Mouse (Mus musculus): ENCODE measurements around the gene Ss18l1. TPM values are rescaled to one million over a fixed set of nuclear protein-coding genes. Genes with fewer than 3 reads are reported as not detected.

The Ss18l1 gene
- polyA plus RNA-seq, 1 experiment, result 30.9 TPM

DNA sequence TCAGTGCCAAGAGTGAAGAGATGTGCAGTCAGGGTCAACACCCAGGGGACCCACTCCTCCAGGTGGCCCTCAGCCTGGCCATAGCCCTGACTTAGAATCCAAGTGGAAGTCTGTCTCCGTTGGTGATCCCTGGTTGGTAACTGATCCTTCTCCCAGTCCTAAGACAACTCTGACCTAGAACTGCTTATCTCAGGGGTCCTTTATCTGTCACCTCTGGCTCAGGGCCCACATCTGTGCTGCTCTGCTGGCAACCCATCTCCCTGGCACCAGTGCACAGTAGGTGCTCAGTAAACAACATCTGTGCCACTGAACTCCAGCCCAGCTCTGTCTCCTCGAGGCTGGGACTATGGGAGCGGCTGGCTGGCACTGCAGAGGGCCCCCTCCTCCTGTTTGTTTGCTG lies 55.3 kb downstream of the Ss18l1 start:
- no peak for TF ChIP-seq POLR2A (IDR thresholded peaks at IDR 0.05; ENCODE audit: extremely low read depth, insufficient read depth, low read length)
- no peak for TF ChIP-seq CTCF (IDR thresholded peaks at IDR 0.05; ENCODE audit: extremely low read depth, insufficient read depth, low read length)

DNA sequence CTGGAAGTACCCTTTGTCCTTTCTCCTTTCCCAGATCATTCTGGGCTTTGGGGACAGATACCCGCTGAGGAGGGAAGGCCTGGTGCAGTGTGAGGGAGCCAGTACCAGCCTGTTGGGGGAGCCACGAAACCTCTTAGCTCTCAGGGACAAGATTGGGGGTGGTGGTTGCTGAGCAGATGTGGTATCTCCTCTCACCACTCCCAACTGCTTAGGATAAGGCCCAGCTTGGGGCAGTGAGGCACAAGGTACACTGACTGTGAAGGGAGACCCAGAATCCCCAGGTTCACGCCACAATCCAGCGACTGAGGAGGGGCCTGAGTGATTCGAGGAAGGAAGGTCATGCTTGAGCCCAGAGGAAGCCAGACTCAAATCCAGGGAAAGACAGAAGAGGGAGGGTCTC lies 55.9 kb downstream of the Ss18l1 start:
- H3K27ac ChIP-seq (ENCODE audit: insufficient read depth, low read length), result no peak overlapping the region
- no peak overlapping the region for H3K4me3 ChIP-seq (ENCODE audit: insufficient read depth, low read length)
- TF ChIP-seq POLR2A (IDR thresholded peaks at IDR 0.05; ENCODE audit: extremely low read depth, insufficient read depth, low read length), result no peak
- peak; percentile 42 for TF ChIP-seq CTCF (IDR thresholded peaks at IDR 0.05; ENCODE audit: extremely low read depth, insufficient read depth, low read length)
- 0 out of 2 replicates have a peak, but pooled peaks cover 2% of the 10 kb centered on the region for H3K4me1 ChIP-seq (ENCODE audit: control insufficient read depth, insufficient read depth, low read length)

More for the DNA sequence above, 55.3 kb downstream of the Ss18l1 start:
- Histone ChIP-seq H3K27ac (ENCODE audit: insufficient read depth, low read length) (no peak overlapping the region), H3K4me1 (ENCODE audit: control insufficient read depth, insufficient read depth, low read length) (0 out of 2 replicates have a peak, but pooled peaks cover 2% of the 10 kb centered on the region), H3K4me3 (ENCODE audit: insufficient read depth, low read length) (no peak overlapping the region)

DNA sequence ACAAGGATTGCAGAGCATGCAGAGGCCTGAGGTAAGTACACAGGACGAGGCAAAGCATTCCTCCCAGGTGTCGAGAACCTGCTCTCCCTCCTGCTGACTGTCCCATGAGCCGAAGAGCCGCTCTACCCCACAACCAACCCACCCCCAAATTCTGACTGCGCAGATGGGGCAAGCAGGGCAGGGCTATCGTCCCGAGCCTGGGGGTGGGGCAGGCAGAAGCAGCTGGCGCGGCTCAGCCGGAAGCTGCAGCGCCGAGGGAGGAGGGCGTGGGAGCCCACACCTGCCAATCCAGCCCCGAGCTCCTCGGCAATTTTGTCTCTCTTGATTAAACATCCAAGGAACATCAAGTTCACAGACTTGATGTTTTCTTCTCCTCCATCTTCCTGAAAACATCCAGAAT lies 57.2 kb downstream of the Ss18l1 start:
- Histone ChIP-seq H3K27ac (ENCODE audit: insufficient read depth, low read length) (no peak overlapping the region), H3K4me1 (ENCODE audit: control insufficient read depth, insufficient read depth, low read length) (0 out of 2 replicates have a peak, but pooled peaks cover 2% of the 10 kb centered on the region), H3K4me3 (ENCODE audit: insufficient read depth, low read length) (no peak overlapping the region)
- TF ChIP-seq POLR2A (IDR thresholded peaks at IDR 0.05; ENCODE audit: extremely low read depth, insufficient read depth, low read length) (no peak), CTCF (IDR thresholded peaks at IDR 0.05; ENCODE audit: extremely low read depth, insufficient read depth, low read length) (no peak)

DNA sequence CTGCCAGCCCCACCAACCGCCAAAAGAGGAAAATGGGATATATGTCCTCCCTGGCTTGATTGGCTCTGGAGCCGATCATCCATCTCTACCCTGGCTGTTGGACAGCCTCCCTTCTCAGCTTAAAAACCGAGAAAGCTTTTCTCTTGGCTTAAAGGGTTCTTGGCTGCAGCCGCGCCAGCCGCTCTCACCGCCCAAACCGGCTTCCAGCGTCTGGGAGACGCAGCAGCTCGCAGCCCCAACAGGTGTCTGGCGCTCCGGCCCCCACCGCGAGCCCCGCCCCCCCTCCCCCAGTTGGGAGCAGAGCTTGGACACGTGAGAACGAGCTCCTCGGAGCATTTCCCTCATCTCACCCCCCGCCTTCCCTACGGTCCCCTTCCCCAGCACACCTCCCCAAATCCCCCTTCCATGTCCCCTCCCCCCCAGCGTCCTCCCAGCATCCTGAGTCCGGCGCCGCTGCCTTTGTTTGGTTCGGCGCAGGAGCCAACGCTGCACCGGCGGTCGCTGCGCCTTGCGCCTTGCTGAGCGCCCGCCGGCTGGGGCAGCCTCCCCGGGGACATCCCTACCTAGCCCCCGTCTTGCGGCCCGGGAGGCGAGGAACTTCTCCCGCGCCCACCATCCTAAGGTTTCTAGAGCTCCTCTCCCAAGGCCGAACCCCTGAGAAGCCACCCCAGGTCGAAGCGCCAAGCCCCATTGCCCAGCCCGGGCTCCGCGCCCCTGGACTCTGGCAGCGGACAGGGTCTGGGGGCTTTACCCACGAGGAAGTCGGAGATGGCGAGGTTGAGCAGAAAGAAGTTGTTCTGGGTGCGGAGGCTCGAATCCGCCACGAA lies 61.1 kb downstream of the Ss18l1 start:
- H3K4me1 ChIP-seq (ENCODE audit: control insufficient read depth, insufficient read depth, low read length), result 0 out of 2 replicates have a peak, but pooled peaks cover 2% of the 10 kb centered on the region
- no peak for TF ChIP-seq POLR2A (IDR thresholded peaks at IDR 0.05; ENCODE audit: extremely low read depth, insufficient read depth, low read length)
- H3K27ac ChIP-seq (ENCODE audit: insufficient read depth, low read length), result peak overlapping the region; percentile 44
- H3K4me3 ChIP-seq (ENCODE audit: insufficient read depth, low read length), result peak overlapping the region; percentile 74

DNA sequence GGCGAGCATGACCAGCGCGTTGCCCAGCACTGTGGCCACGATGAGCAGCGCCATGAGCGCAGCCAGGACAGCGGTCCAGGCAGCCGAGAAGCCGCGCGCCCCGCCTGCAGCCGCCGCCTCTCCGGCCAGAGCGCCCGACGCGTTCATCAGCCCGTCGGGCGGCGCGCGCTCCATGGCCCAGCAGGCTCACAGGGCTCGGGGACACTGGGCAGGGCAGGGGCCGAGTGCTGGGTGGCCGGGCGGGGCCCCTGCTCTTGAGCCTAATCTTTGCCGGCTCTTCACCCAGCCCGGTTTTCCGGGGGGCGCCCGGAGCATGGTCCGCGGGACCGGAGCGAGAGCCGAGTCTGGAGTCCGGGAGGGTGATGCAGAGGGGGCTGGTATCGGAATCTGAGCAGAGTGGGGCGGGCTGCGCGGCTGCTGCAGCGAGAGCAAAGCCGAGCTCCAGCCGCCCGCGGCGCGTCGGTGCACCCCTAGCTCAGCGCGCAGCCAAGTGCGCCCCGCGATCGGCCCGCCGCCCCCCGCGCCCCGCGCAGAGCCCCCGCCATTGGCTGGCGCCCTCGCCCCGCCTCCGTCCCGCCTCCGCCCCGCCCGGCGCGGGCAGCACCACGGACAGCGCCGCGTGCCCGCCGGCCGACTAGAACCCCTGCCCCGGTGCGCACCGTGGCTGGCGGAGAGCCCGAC lies 61.8 kb downstream of the Ss18l1 start, which contains the start of gene Hrh3:
Gene Hrh3 (minus strand): TSS at position 511 of the 681 bp plus-strand sequence.
- Histone ChIP-seq H3K4me1 (ENCODE audit: control insufficient read depth, insufficient read depth, low read length) (no peaks in the 10 kb centered on the region; the same call in 1 of the 2 replicates), H3K4me3 (ENCODE audit: insufficient read depth, low read length) (peak within 1 kb of the TSS; percentile 74), H3K27ac (ENCODE audit: insufficient read depth, low read length) (peak within 1 kb of the TSS; percentile 79)
- TF ChIP-seq POLR2A (IDR thresholded peaks at IDR 0.05; ENCODE audit: extremely low read depth, insufficient read depth, low read length), result peak; percentile 34; the same call in 1 of the 2 replicates
- TF ChIP-seq CTCF (IDR thresholded peaks at IDR 0.05; ENCODE audit: extremely low read depth, insufficient read depth, low read length), result no peak

DNA sequence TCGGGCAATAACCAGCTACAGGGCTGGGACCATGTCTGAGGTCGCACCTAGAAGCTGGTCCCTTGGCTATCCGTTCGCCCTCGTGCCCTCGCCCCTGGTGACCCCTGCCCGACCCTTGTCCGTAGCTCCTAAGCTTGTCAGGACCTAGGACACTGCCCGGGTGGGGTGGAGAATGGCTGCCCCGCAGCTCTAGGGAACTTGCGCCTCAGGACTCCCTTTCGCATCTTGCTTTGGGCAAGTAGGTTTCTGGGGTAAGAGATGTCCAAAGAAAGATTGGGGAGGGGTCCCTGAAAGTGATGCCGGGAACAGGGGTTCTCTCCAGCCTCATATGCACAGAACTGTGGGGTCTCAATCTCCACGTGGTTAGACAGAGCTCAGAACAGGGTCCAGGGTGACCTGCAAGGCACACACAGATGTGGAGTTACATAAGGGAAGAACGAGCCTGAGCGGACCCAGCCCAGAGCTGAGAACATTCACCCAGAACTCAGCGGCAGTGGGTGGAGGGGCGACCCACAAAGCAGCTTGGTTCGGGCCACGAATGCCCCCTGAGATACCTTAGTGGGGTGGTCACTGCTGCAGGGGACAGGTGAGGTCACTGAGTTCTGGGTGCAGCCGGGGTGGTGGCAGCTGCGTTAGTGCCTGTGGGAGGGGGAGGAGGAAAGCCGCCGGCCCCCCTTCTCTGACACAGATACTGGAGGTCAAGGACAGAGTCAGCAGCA lies 62.5 kb downstream of the Ss18l1 start:
- H3K4me3 ChIP-seq (ENCODE audit: insufficient read depth, low read length), result peak overlapping the region; percentile 74
- TF ChIP-seq POLR2A (IDR thresholded peaks at IDR 0.05; ENCODE audit: extremely low read depth, insufficient read depth, low read length) (no peak), CTCF (IDR thresholded peaks at IDR 0.05; ENCODE audit: extremely low read depth, insufficient read depth, low read length) (no peak)
- H3K4me1 ChIP-seq (ENCODE audit: control insufficient read depth, insufficient read depth, low read length), result no peaks in the 10 kb centered on the region; the same call in 1 of the 2 replicates
- peak overlapping the region; percentile 79 for H3K27ac ChIP-seq (ENCODE audit: insufficient read depth, low read length)

DNA sequence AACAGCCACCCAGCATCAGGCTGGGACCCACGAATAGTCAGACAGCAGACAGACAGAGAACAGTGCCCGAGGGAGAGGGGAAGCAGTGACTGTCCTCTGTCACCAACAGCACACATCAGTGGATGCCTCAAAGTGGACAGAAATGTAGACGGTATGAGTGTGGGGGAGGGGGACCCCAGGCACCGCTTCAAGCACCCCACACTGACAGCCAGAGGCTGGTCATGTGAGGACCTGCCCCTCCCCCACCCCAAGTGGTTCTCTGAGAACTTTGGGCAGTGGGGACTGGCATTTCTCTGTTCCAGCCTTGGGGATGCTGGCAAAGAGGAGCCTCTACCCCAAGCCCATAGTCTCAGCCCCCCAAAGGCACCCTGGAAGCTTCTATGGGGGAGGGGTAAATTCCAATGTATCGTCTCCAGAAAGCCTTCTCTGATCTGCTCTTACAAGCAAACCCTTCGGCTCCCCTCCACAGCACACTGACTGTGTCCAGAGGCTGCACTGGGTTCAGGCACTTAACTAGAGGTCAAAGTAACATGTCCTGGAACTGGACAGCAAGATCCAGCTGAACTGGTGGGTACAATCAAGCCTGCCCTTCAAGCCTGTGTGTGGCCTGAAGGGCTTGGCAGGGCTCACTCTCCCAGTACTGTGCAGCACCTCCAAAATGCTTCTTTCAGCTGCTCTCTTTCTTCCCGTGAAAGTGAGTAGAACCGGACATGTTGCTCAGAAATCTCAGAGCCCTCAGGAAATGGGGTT lies 63.3 kb downstream of the Ss18l1 start:
- 0 out of 2 replicates have a peak, but pooled peaks have one; percentile 7 for TF ChIP-seq POLR2A (IDR thresholded peaks at IDR 0.05; ENCODE audit: extremely low read depth, insufficient read depth, low read length)
- no peak for TF ChIP-seq CTCF (IDR thresholded peaks at IDR 0.05; ENCODE audit: extremely low read depth, insufficient read depth, low read length)
- H3K27ac ChIP-seq (ENCODE audit: insufficient read depth, low read length), result no peak overlapping the region
- H3K4me3 ChIP-seq (ENCODE audit: insufficient read depth, low read length), result no peak overlapping the region; the same call in 1 of the 2 replicates
- no peaks in the 10 kb centered on the region; the same call in 1 of the 2 replicates for H3K4me1 ChIP-seq (ENCODE audit: control insufficient read depth, insufficient read depth, low read length)

DNA sequence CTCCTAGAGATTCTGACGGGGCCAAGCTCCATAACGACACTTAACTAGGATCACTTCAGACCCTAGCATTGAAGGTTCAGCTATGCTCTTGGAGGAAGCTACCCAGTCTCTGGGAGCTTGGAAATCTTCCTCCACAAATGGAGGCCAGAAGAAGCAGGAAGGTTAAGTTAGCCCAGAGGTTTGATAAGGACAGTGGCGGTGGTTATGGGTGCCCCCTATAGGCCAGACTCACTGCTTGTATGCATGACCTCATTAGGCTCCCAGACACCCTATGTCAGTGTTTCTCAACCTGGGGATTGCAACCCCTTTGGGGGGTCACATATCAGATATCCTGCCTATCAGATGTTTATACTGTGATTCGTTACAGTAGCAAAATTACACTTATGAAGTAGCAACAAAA lies 64.8 kb downstream of the Ss18l1 start:
- no peak overlapping the region for H3K4me3 ChIP-seq (ENCODE audit: insufficient read depth, low read length)

More for the DNA sequence above, 64.8 kb downstream of the Ss18l1 start:
- TF ChIP-seq CTCF (IDR thresholded peaks at IDR 0.05; ENCODE audit: extremely low read depth, insufficient read depth, low read length), result 0 out of 2 replicates have a peak, but pooled peaks have one; percentile 14
- TF ChIP-seq POLR2A (IDR thresholded peaks at IDR 0.05; ENCODE audit: extremely low read depth, insufficient read depth, low read length), result no peak
- Histone ChIP-seq H3K4me1 (ENCODE audit: control insufficient read depth, insufficient read depth, low read length) (no peaks in the 10 kb centered on the region; the same call in 1 of the 2 replicates), H3K27ac (ENCODE audit: insufficient read depth, low read length) (no peak overlapping the region)
